ENCODE assay signal across 11 mouse cellular contexts in genomic region chr12:39048958-39049357, GRCm38 (mm10).
A peak's percentile ranks its signal among the peaks of the same experiment; 100 is the strongest.
DNase-seq lines count a peak whose midpoint lies in the region; ATAC-seq lines count a peak whose summit lies in the region.
"Had no signal": no experiment of that assay in that cellular context is flagged by ENCODE, and none has a peak within 500 bp of the region (broad histone marks: within the 10 kb centered on the region; RNA-seq: fewer than 3 reads in every experiment).

No protein-coding gene starts in this region.

- 89% methylated on average over 1 of the region's 1 CpGs for WGBS in forebrain, embryonic 13.5 days
- 83% methylated on average over 1 of the region's 1 CpGs for WGBS in forebrain, embryonic 12.5 days

- H3K27me3 ChIP-seq in forebrain, embryonic 13.5 days = no peaks in the 10 kb centered on the region
- H3K27me3 ChIP-seq in forebrain, embryonic 12.5 days = no peaks in the 10 kb centered on the region
- H3K27me3 ChIP-seq: hindbrain, embryonic 15.5 days; liver, embryonic 15.5 days; neural tube, embryonic 13.5 days had no signal

- no peak overlapping the region for H3K4me2 ChIP-seq in forebrain, embryonic 13.5 days
- H3K4me2 ChIP-seq in forebrain, embryonic 12.5 days = no peak overlapping the region
- H3K4me2 ChIP-seq: hindbrain, embryonic 15.5 days; liver, embryonic 15.5 days; neural tube, embryonic 13.5 days had no signal

- H3K4me1 ChIP-seq in forebrain, embryonic 13.5 days = peaks cover 5% of the 10 kb centered on the region
- no peaks in the 10 kb centered on the region for H3K4me1 ChIP-seq in forebrain, embryonic 12.5 days
- H3K4me1 ChIP-seq: hindbrain, embryonic 15.5 days; liver, embryonic 15.5 days; neural tube, embryonic 13.5 days had no signal

- H3K36me3 ChIP-seq in forebrain, embryonic 13.5 days (ENCODE audit: poor library complexity, severe bottlenecking) = no peaks in the 10 kb centered on the region
- no peaks in the 10 kb centered on the region for H3K36me3 ChIP-seq in forebrain, embryonic 12.5 days (replicated peaks)
- H3K36me3 ChIP-seq: hindbrain, embryonic 15.5 days; liver, embryonic 15.5 days; neural tube, embryonic 13.5 days had no signal

- no peak overlapping the region for H3K4me3 ChIP-seq in forebrain, embryonic 13.5 days
- H3K4me3 ChIP-seq in forebrain, embryonic 12.5 days (replicated peaks) = no peak overlapping the region
- H3K4me3 ChIP-seq: hindbrain, embryonic 15.5 days; liver, embryonic 15.5 days; neural tube, embryonic 13.5 days had no signal

- H3K9me3 ChIP-seq in forebrain, embryonic 13.5 days (replicated peaks) = no peaks in the 10 kb centered on the region
- H3K9me3 ChIP-seq in forebrain, embryonic 12.5 days = no peaks in the 10 kb centered on the region
- H3K9me3 ChIP-seq: hindbrain, embryonic 15.5 days; liver, embryonic 15.5 days; neural tube, embryonic 13.5 days had no signal

- peak; percentile 13 to 24 for DNase-seq in layer of hippocampus, postnatal 10 days (ENCODE audit: low spot score in 2 of 2)
- no peak for DNase-seq in layer of hippocampus, postnatal 25 days (ENCODE audit: extremely low spot score in 1 of 2, low spot score in 1 of 2)
- DNase-seq in adrenal gland, postnatal 25 days = peak; percentile 15
- peak; percentile 8 for DNase-seq in forelimb bud, embryonic 11.5 days (ENCODE audit: low read depth, low spot score)
- DNase-seq in urinary bladder, postnatal 4 days (ENCODE audit: low spot score in 2 of 2) = no peak
- DNase-seq in neural tube, embryonic 10.5 days (ENCODE audit: extremely low spot score, low spot score) = no peak

- peak; percentile 50; the same call in 1 of the 2 replicates for ATAC-seq in forebrain, embryonic 13.5 days
- no peak for ATAC-seq in forebrain, embryonic 12.5 days (ENCODE audit: low FRiP score)

- no peak overlapping the region for H3K27ac ChIP-seq in forebrain, embryonic 13.5 days
- no peak overlapping the region for H3K27ac ChIP-seq in forebrain, embryonic 12.5 days
- H3K27ac ChIP-seq: hindbrain, embryonic 15.5 days; liver, embryonic 15.5 days; neural tube, embryonic 13.5 days had no signal

- no peak overlapping the region for H3K9ac ChIP-seq in forebrain, embryonic 13.5 days
- no peak overlapping the region for H3K9ac ChIP-seq in forebrain, embryonic 12.5 days
- H3K9ac ChIP-seq: hindbrain, embryonic 15.5 days; liver, embryonic 15.5 days; neural tube, embryonic 13.5 days had no signal

Comparison
In these comparisons a context has a peak if more than half of its experiments do, and no peak if none do; other contexts are left out.
1. DNase-seq: peak in layer of hippocampus, postnatal 10 days (2 of 2), adrenal gland, postnatal 25 days (single experiment) and forelimb bud, embryonic 11.5 days (single experiment); none in layer of hippocampus, postnatal 25 days (0 of 2), urinary bladder, postnatal 4 days (0 of 2) and neural tube, embryonic 10.5 days (single experiment).